Mouse (Mus musculus): ENCODE results near the gene Maml3. TPM values are rescaled to one million over a fixed set of nuclear protein-coding genes. Genes with fewer than 3 reads are reported as not detected.

The Maml3 gene
- polyA plus RNA-seq, 1 experiment from 2014 or later = 6.0 TPM

DNA sequence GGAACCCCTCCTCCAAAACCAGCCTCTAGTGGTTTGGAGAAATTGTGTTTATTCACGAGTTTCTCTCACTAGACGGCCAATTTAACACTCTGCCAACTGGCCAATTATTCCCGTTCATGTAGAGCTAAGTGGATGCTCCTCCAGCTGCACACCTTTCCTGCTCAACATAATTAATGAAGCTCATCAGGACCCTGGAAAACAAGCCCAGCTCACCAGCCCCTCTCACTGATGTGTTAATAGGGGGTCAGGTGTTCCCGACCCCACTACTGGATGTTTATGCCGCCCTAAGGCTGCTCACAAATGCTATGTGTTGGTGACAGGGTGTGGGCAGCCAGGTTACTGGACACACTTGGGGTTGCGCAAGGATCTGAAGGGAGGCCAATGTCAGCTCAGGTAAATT is 263.7 kb downstream of the Maml3 start:
- H3K27me3 ChIP-seq (replicated peaks; ENCODE audit: low read depth, poor library complexity, severe bottlenecking) = no peaks in the 10 kb centered on the region
- 86% methylated on average over 6 of the region's 6 CpGs for WGBS
- no peak for DNase-seq (ENCODE audit: low spot score)
- no peak overlapping the region for H3K27ac ChIP-seq (replicated peaks)
- peaks cover 26% of the 10 kb centered on the region; the same call in 1 of the 2 replicates for H3K4me1 ChIP-seq
- no peaks in the 10 kb centered on the region for H3K9me3 ChIP-seq
- H3K36me3 ChIP-seq (replicated peaks) = no peaks in the 10 kb centered on the region
- H3K4me3 ChIP-seq = no peak overlapping the region

- Histone ChIP-seq H3K27me3 (replicated peaks; ENCODE audit: low read depth, poor library complexity, severe bottlenecking) (no peaks in the 10 kb centered on the region), H3K27ac (replicated peaks) (no peak overlapping the region), H3K9me3 (no peaks in the 10 kb centered on the region), H3K36me3 (replicated peaks) (no peaks in the 10 kb centered on the region), H3K4me1 (peaks cover 26% of the 10 kb centered on the region; the same call in 1 of the 2 replicates), H3K4me3 (no peak overlapping the region)
- 89% methylated on average over 13 of the region's 13 CpGs for WGBS
- no peak for DNase-seq (ENCODE audit: low spot score)
These were observed 264.6 kb downstream of the Maml3 start for GRCm38 (mm10) chr3:51840095-51840805.

DNA sequence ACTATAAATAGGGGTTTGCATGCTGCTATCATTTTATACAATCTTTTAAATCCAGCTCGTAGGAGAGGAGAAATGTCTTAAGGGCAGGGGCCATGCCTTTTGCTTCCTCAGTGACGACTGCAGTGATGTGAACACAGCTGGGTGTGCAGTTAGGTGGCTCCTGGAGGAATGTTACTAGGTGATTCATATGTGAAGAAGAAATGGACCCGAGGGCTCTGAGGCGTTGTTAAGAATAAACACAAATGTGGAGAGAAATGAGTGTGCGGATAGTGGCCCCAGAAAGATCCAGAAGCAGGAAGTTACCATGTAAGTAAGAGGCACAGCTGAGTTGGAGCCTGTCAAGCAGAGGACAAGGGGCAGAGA is 265.5 kb downstream of the Maml3 start:
- Histone ChIP-seq H3K4me3 (no peak overlapping the region), H3K4me1 (peaks cover 26% of the 10 kb centered on the region; the same call in 1 of the 2 replicates), H3K36me3 (replicated peaks) (0 out of 2 replicates have a peak, but pooled peaks cover 4% of the 10 kb centered on the region), H3K27ac (replicated peaks) (no peak overlapping the region), H3K9me3 (no peaks in the 10 kb centered on the region), H3K27me3 (replicated peaks; ENCODE audit: low read depth, poor library complexity, severe bottlenecking) (no peaks in the 10 kb centered on the region)
- WGBS = 82% methylated on average over 5 of the region's 5 CpGs
- no peak for DNase-seq (ENCODE audit: low spot score)

GRCm38 (mm10) chr3:51838696-51839352 is 266.1 kb downstream of the Maml3 start:
- Histone ChIP-seq H3K27me3 (replicated peaks; ENCODE audit: low read depth, poor library complexity, severe bottlenecking) (no peaks in the 10 kb centered on the region), H3K4me3 (no peak overlapping the region), H3K36me3 (replicated peaks) (0 out of 2 replicates have a peak, but pooled peaks cover 5% of the 10 kb centered on the region), H3K27ac (replicated peaks) (no peak overlapping the region), H3K4me1 (peaks cover 26% of the 10 kb centered on the region; the same call in 1 of the 2 replicates), H3K9me3 (no peaks in the 10 kb centered on the region)
- no peak for DNase-seq (ENCODE audit: low spot score)
- 66% methylated on average over 5 of the region's 5 CpGs for WGBS

DNA sequence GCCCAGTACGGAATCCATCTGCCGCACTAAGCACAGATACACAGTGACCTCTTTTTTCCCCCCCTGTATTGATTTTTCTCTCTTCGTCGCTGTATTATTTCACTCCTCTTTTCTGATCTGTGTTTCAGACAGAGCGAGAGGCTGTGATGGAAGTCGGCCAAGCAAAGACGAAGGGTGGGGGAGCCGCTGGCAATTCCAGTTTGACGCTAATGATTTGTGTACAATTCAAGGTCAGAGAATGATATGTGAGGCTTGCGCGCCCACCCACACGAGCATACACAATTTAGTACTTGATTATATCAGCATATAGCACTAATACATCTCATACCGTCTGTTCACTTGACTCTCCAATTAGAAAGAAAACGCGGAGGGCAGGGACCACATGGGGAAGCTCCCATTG is 271.9 kb downstream of the Maml3 start:
- Histone ChIP-seq H3K4me1 (peaks cover 6% of the 10 kb centered on the region), H3K4me3 (no peak overlapping the region), H3K27ac (replicated peaks) (no peak overlapping the region), H3K36me3 (replicated peaks) (0 out of 2 replicates have a peak, but pooled peaks cover 5% of the 10 kb centered on the region), H3K27me3 (replicated peaks; ENCODE audit: low read depth, poor library complexity, severe bottlenecking) (no peaks in the 10 kb centered on the region), H3K9me3 (no peaks in the 10 kb centered on the region)
- no peak for DNase-seq (ENCODE audit: low spot score)
- WGBS = 87% methylated on average over 15 of the region's 15 CpGs

DNA sequence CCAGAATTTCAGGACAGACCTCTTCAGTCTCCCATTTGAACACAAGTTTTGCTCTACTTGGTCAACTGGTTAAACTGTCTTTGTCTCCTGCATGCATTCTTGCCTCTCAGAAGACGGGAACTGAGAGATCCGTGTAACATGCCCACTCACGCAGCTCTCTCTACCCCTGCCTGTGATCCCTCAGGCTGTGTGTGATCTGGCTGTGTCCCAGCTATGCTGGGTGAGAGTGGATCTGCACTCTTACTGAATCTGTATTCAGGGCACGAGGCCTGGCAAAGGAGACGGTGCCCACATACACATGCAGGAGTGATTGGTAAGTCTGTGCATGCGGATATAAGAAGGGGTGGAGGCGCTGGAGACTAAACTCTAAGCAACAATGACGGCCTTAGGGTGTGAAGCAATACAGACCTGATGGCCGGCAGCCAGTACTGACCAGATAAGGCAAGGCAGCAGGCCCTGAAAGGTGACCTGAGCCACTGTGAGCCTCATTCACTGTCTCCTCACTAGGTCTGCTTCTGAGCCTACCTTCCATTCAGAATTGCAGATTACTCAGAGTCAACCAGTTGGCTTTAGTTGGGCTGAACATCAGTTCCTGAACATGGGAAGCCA is 274.0 kb downstream of the Maml3 start:
- H3K9me3 ChIP-seq = no peaks in the 10 kb centered on the region
- H3K36me3 ChIP-seq (replicated peaks) = peaks cover 10% of the 10 kb centered on the region; the same call in 1 of the 2 replicates
- WGBS = 90% methylated on average over 9 of the region's 9 CpGs
- H3K27me3 ChIP-seq (replicated peaks; ENCODE audit: low read depth, poor library complexity, severe bottlenecking) = no peaks in the 10 kb centered on the region
- DNase-seq (ENCODE audit: low spot score) = no peak
- H3K27ac ChIP-seq (replicated peaks) = no peak overlapping the region; the same call in 1 of the 2 replicates
- no peak overlapping the region for H3K4me3 ChIP-seq
- H3K4me1 ChIP-seq = peaks cover 7% of the 10 kb centered on the region

DNA sequence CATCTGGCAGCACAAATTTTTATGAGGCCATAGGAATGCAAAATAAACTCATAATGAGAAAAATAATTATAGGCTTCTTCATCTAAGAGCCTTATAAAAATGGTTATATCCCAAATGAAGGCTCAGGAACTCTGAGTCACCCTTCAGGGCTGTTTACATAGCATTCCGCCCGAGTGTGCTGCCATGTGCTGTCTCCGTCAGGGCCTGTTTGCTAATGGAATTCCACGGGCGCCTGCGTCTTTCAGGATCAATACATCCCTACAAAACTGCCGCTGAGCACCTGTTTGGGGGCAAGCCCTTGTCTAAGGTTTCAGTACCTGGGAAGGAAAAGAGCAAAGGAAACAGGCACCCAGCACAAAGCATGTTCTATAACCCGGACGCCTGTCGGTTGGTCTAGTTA is 279.3 kb downstream of the Maml3 start:
- WGBS = 75% methylated on average over 10 of the region's 10 CpGs
- no peak overlapping the region for H3K4me3 ChIP-seq
- H3K9me3 ChIP-seq = no peaks in the 10 kb centered on the region
- H3K27ac ChIP-seq (replicated peaks) = no peak overlapping the region
- peaks cover 11% of the 10 kb centered on the region for H3K4me1 ChIP-seq
- peaks cover 5% of the 10 kb centered on the region; the same call in 1 of the 2 replicates for H3K36me3 ChIP-seq (replicated peaks)
- no peaks in the 10 kb centered on the region for H3K27me3 ChIP-seq (replicated peaks; ENCODE audit: low read depth, poor library complexity, severe bottlenecking)
- no peak for DNase-seq (ENCODE audit: low spot score)

GRCm38 (mm10) chr3:51824506-51824905 is 280.4 kb downstream of the Maml3 start:
- Histone ChIP-seq H3K9me3 (no peaks in the 10 kb centered on the region), H3K27ac (replicated peaks) (no peak overlapping the region), H3K4me3 (no peak overlapping the region), H3K36me3 (replicated peaks) (peaks cover 5% of the 10 kb centered on the region; the same call in 1 of the 2 replicates), H3K4me1 (peaks cover 11% of the 10 kb centered on the region), H3K27me3 (replicated peaks; ENCODE audit: low read depth, poor library complexity, severe bottlenecking) (no peaks in the 10 kb centered on the region)
- WGBS = 90% methylated on average over 9 of the region's 9 CpGs
- DNase-seq (ENCODE audit: low spot score) = no peak

GRCm38 (mm10) chr3:51821551-51821950 is 283.3 kb downstream of the Maml3 start:
- 86% methylated on average over 10 of the region's 10 CpGs for WGBS
- Histone ChIP-seq H3K36me3 (replicated peaks) (no peaks in the 10 kb centered on the region), H3K27ac (replicated peaks) (no peak overlapping the region), H3K27me3 (replicated peaks; ENCODE audit: low read depth, poor library complexity, severe bottlenecking) (no peaks in the 10 kb centered on the region), H3K4me3 (no peak overlapping the region), H3K4me1 (peaks cover 24% of the 10 kb centered on the region), H3K9me3 (no peaks in the 10 kb centered on the region)
- no peak for DNase-seq (ENCODE audit: low spot score)

DNA sequence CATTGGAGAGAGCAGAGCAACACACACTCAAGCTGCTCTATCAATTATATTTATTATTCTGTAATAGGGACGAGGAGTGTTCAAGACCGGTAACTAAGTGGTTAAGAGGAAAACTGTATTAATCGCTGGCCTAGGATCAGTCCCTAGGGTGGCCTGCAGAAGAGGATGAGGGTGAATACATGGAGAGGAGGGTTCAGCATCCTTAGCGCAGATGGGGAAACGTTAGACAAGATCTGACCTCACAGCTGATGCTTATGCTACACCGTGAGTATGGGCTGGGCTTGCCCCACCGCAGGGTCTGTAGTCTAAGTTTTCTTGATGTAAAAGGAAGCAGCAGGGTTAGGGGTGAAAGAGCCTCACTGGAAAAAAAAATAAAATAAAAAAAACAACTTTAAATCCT is 285.8 kb downstream of the Maml3 start:
- Histone ChIP-seq H3K27ac (replicated peaks) (no peak overlapping the region), H3K4me3 (no peak overlapping the region), H3K36me3 (replicated peaks) (no peaks in the 10 kb centered on the region), H3K9me3 (no peaks in the 10 kb centered on the region), H3K27me3 (replicated peaks; ENCODE audit: low read depth, poor library complexity, severe bottlenecking) (no peaks in the 10 kb centered on the region), H3K4me1 (peaks cover 22% of the 10 kb centered on the region)
- DNase-seq (ENCODE audit: low spot score) = no peak
- 81% methylated on average over 7 of the region's 7 CpGs for WGBS

GRCm38 (mm10) chr3:51817919-51818318 is 287.0 kb downstream of the Maml3 start:
- Histone ChIP-seq H3K4me1 (peaks cover 22% of the 10 kb centered on the region), H3K27ac (replicated peaks) (no peak overlapping the region)

GRCm38 (mm10) chr3:51817329-51817728 is 287.5 kb downstream of the Maml3 start:
- DNase-seq (ENCODE audit: low spot score) = no peak
- 82% methylated on average over 6 of the region's 6 CpGs for WGBS
- H3K36me3 ChIP-seq (replicated peaks) = no peaks in the 10 kb centered on the region
- H3K27me3 ChIP-seq (replicated peaks; ENCODE audit: low read depth, poor library complexity, severe bottlenecking) = no peaks in the 10 kb centered on the region
- H3K4me3 ChIP-seq = no peak overlapping the region
- no peak overlapping the region for H3K27ac ChIP-seq (replicated peaks)
- H3K9me3 ChIP-seq = no peaks in the 10 kb centered on the region
- peaks cover 22% of the 10 kb centered on the region for H3K4me1 ChIP-seq

More at GRCm38 (mm10) chr3:51817919-51818318, 287.0 kb downstream of the Maml3 start:
- no peak for DNase-seq (ENCODE audit: low spot score)
- H3K4me3 ChIP-seq = no peak overlapping the region
- H3K9me3 ChIP-seq = no peaks in the 10 kb centered on the region
- H3K27me3 ChIP-seq (replicated peaks; ENCODE audit: low read depth, poor library complexity, severe bottlenecking) = no peaks in the 10 kb centered on the region
- no peaks in the 10 kb centered on the region for H3K36me3 ChIP-seq (replicated peaks)
- 80% methylated on average over 15 of the region's 15 CpGs for WGBS

Data from embryonic facial prominence, embryonic 10.5 days (tissue).